Mouse (Mus musculus) liver, embryonic 11.5 days (tissue): ENCODE measurements around the gene Tsga10ip. TPM values are rescaled to one million over a fixed set of nuclear protein-coding genes. Genes with fewer than 3 reads are reported as not detected.
A peak's percentile ranks its signal among the peaks of the same experiment; 100 is the strongest.

Source experiments
- ATAC-seq: fragments of 200-750 bp; cut with Nextera tagmentation; replicated peaks from 2 replicates; pipeline ENCODE4 v1.8.0; 2017; ENCODE audit warnings: moderate number of reproducible peaks, mild to moderate bottlenecking, moderate TSS enrichment, moderate library complexity; ENCODE audit not compliant: low FRiP score
- DNase-seq: peaks from one replicate; pipeline ENCODE4 v3.0.0-alpha.2; 2017; ENCODE audit warnings: low spot score
- H3K27ac ChIP-seq: fragments of 300-500 bp; sonication (generic); 2 replicates; pipeline ENCODE4 v1.5.1; 2014; ENCODE audit warnings: mild to moderate bottlenecking, low read depth, low read length, control low read depth
- H3K27me3 ChIP-seq: fragments of 300-500 bp; sonication (generic); replicated peaks from 2 replicates; pipeline ENCODE4 v1.6.1; 2014; ENCODE audit warnings: low read length, mixed read lengths; ENCODE audit not compliant: control insufficient read depth, insufficient read depth
- H3K36me3 ChIP-seq: fragments of 300-500 bp; sonication (generic); 2 replicates; pipeline ENCODE4 v1.6.1; 2014; ENCODE audit warnings: mild to moderate bottlenecking, low read length, moderate library complexity, mixed read lengths; ENCODE audit not compliant: control insufficient read depth, insufficient read depth
- H3K4me1 ChIP-seq: fragments of 300-500 bp; sonication (generic); replicated peaks from 2 replicates; pipeline ENCODE4 v1.6.1; 2014; ENCODE audit warnings: low read length, mixed read lengths; ENCODE audit not compliant: control insufficient read depth, insufficient read depth
- H3K4me2 ChIP-seq: fragments of 300-500 bp; sonication (generic); 2 replicates; pipeline ENCODE4 v1.6.1; 2014; ENCODE audit warnings: mild to moderate bottlenecking, control low read depth, moderate library complexity
- H3K4me3 ChIP-seq: fragments of 300-500 bp; sonication (generic); 2 replicates; pipeline ENCODE4 v1.5.1; 2014; ENCODE audit warnings: low read depth, low read length, control low read depth
- H3K9ac ChIP-seq: fragments of 300-500 bp; sonication (generic); 2 replicates; pipeline ENCODE4 v1.6.1; 2014; ENCODE audit warnings: low read depth, low read length, control low read depth
- H3K9me3 ChIP-seq: fragments of 300-500 bp; sonication (generic); 2 replicates; pipeline ENCODE4 v1.6.1; 2016; ENCODE audit warnings: low read length, inconsistent platforms, mixed read lengths; ENCODE audit not compliant: control insufficient read depth
- WGBS: fragments of 180-500 bp; shearing (Covaris S2); extraction: QIAGEN DNeasy Blood & Tissue Kit; methylation state at CpG from one replicate; pipeline ENCODE4 v1.1.7; 2014; 5-methylcytosine and 5-hydroxymethylcytosine counted together
- polyA plus RNA-seq: library from polyadenylated mRNA; unstranded; fragments of >200 nt; fragmentation: Nextera tagmentation; extraction: Ambion mirVana; gene quantifications from 2 replicates; pipeline ENCODE4 v1.2.1, GENCODE M21; 2014

The Tsga10ip gene
- polyA plus RNA-seq, 1 experiment from 2014 or later = 1.2 TPM

- ATAC-seq = peak; percentile 93
Observed at GRCm38 (mm10) chr19:5388588-5389242, 13.6 kb downstream of the Tsga10ip start, which contains the start of gene Sart1. TSS of gene Sart1 (minus strand) at chr19:5388703.

GRCm38 (mm10) chr19:5388011-5388441, 14.3 kb downstream of the Tsga10ip start:
- Histone ChIP-seq H3K36me3 (peaks cover 31% of the 10 kb centered on the region), H3K27ac (peak overlapping the region; percentile 86), H3K4me3 (peak overlapping the region; percentile 100), H3K4me1 (peaks cover 23% of the 10 kb centered on the region), H3K4me2 (peak overlapping the region; percentile 97), H3K9me3 (no peaks in the 10 kb centered on the region), H3K9ac (peak overlapping the region; percentile 98), H3K27me3 (no peaks in the 10 kb centered on the region)
- ATAC-seq (peak; percentile 53), DNase-seq (peak; percentile 59)
- under 1% methylated on average over 43 of the region's 43 CpGs for WGBS

More at GRCm38 (mm10) chr19:5388588-5389242, 13.6 kb downstream of the Tsga10ip start, which contains the start of gene Sart1:
- peak within 1 kb of the TSS; percentile 98 for H3K9ac ChIP-seq
- H3K27me3 ChIP-seq = no peaks in the 10 kb centered on the region
- H3K36me3 ChIP-seq = peaks cover 24% of the 10 kb centered on the region
- WGBS = under 1% methylated on average over 43 of the region's 43 CpGs
- H3K27ac ChIP-seq = peak within 1 kb of the TSS; percentile 86
- DNase-seq = peak; percentile 90
- no peaks in the 10 kb centered on the region for H3K9me3 ChIP-seq
- H3K4me3 ChIP-seq = peak within 1 kb of the TSS; percentile 100
- peaks cover 23% of the 10 kb centered on the region for H3K4me1 ChIP-seq
- peak within 1 kb of the TSS; percentile 97 for H3K4me2 ChIP-seq

- Histone ChIP-seq H3K9ac (no peak overlapping the region), H3K4me3 (no peak overlapping the region), H3K36me3 (peaks cover 59% of the 10 kb centered on the region), H3K27me3 (no peaks in the 10 kb centered on the region), H3K27ac (no peak overlapping the region), H3K4me2 (no peak overlapping the region), H3K9me3 (no peaks in the 10 kb centered on the region), H3K4me1 (peaks cover 14% of the 10 kb centered on the region)
- no peak for ATAC-seq
- 93% methylated on average over 8 of the region's 8 CpGs for WGBS
- DNase-seq = no peak
Observed at GRCm38 (mm10) chr19:5384715-5385114, 17.6 kb downstream of the Tsga10ip start.

GRCm38 (mm10) chr19:5383326-5383725, 19.0 kb downstream of the Tsga10ip start:
- Histone ChIP-seq H3K9ac (no peak overlapping the region), H3K4me3 (no peak overlapping the region), H3K36me3 (peaks cover 71% of the 10 kb centered on the region), H3K4me1 (peaks cover 14% of the 10 kb centered on the region), H3K4me2 (no peak overlapping the region), H3K27me3 (no peaks in the 10 kb centered on the region), H3K9me3 (no peaks in the 10 kb centered on the region), H3K27ac (no peak overlapping the region)
- DNase-seq (no peak), ATAC-seq (no peak)
- 92% methylated on average over 12 of the region's 12 CpGs for WGBS

DNA sequence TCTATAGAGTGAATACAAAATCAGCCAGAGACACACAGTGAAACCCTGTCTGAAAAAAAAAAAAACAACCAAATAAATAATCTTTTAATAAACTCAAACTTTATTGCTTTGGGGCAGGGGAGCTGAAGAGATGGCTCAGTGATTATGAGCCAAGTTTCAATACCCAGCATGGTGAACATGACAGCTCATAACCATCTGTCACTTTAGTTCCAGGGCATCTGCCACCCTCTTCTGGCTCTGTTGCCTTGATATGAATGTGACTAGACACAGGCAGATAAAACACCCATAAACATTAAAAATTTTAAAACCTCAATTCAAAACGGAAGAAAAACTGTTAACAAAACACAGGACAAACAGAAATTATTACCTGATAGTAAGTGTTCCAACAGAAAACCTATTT, 24.9 kb downstream of the Tsga10ip start:
- Histone ChIP-seq H3K9me3 (no peaks in the 10 kb centered on the region), H3K9ac (no peak overlapping the region), H3K4me1 (no peaks in the 10 kb centered on the region), H3K4me3 (no peak overlapping the region), H3K27me3 (no peaks in the 10 kb centered on the region), H3K36me3 (peaks cover 42% of the 10 kb centered on the region), H3K27ac (no peak overlapping the region), H3K4me2 (no peak overlapping the region)
- DNase-seq (no peak), ATAC-seq (no peak)
- WGBS = 84% methylated on average over 1 of the region's 1 CpGs

GRCm38 (mm10) chr19:5374748-5375147, 27.6 kb downstream of the Tsga10ip start:
- Histone ChIP-seq H3K27ac (no peak overlapping the region), H3K4me3 (no peak overlapping the region), H3K36me3 (peaks cover 41% of the 10 kb centered on the region), H3K9me3 (no peaks in the 10 kb centered on the region), H3K9ac (no peak overlapping the region), H3K27me3 (no peaks in the 10 kb centered on the region), H3K4me1 (no peaks in the 10 kb centered on the region), H3K4me2 (no peak overlapping the region)
- WGBS = 71% methylated on average over 4 of the region's 4 CpGs
- ATAC-seq (no peak), DNase-seq (no peak)

DNA sequence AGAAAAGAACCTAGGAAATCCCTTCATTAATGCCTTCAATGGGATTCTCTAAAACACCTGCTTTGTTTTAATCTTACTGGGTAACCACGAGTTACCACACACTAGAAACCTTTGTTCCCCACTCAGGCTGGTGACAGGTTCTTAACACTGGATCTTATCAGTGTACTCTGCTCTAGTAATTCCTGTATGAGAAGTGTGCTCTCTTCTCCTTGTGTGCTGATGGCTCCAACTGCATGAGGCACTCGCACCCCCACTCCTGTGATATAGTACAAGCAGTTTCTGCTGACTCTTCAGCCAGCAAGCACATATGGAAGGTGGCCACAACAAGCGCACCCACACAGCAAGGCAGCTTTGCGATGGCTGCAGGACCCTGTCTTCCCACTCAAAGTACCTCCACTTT, 28.1 kb downstream of the Tsga10ip start:
- Histone ChIP-seq H3K36me3 (peaks cover 41% of the 10 kb centered on the region), H3K4me3 (no peak overlapping the region), H3K4me2 (no peak overlapping the region), H3K9me3 (no peaks in the 10 kb centered on the region), H3K9ac (no peak overlapping the region), H3K27ac (no peak overlapping the region), H3K4me1 (no peaks in the 10 kb centered on the region), H3K27me3 (no peaks in the 10 kb centered on the region)
- WGBS = 79% methylated on average over 4 of the region's 4 CpGs
- no peak for DNase-seq
- no peak for ATAC-seq

DNA sequence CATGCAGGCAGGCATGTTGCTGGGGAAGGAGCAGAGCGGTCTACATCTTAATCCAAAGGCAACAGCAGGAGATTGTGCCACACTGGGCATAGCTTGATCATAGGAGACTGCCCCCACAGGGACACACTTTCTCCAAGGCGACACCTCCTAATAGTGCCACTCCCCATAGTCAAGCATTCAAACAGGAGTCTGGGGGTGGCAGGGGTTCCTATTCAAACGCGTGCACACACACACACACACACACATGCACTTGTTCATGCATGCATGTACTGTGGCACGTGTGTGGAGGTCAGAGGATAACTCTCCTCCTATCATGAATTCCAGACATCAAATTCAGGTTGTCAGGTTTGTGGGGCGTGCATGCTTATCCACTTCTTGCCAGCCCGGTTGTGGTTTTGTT, 29.6 kb downstream of the Tsga10ip start:
- H3K36me3 ChIP-seq = peaks cover 35% of the 10 kb centered on the region
- H3K9ac ChIP-seq = no peak overlapping the region
- H3K4me1 ChIP-seq = peaks cover 8% of the 10 kb centered on the region
- H3K9me3 ChIP-seq = no peaks in the 10 kb centered on the region
- no peak overlapping the region for H3K4me2 ChIP-seq
- DNase-seq = no peak
- H3K27ac ChIP-seq = no peak overlapping the region
- H3K27me3 ChIP-seq = no peaks in the 10 kb centered on the region
- ATAC-seq = no peak
- no peak overlapping the region for H3K4me3 ChIP-seq
- WGBS = 89% methylated on average over 7 of the region's 7 CpGs

DNA sequence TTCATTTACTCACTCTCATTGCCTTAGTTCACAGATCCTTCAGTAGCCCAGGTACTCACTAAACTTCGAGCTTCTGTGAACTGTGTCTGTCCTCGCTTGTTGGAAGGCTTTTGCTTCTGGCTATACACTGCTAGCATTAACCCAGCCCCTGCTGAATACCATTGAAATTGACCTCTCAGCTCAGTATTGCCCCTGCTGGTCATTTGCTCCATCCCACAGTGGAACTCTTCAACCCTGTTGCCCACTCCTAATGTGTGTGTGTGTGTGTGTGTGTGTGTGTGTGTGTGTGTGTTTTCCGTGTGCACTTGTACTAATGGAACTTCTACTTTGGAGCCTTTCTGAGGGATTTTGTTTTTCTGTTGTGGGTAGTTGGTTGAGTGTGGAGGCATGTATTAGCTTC, 31.4 kb downstream of the Tsga10ip start:
- Histone ChIP-seq H3K27me3 (no peaks in the 10 kb centered on the region), H3K4me2 (no peak overlapping the region), H3K4me3 (no peak overlapping the region), H3K4me1 (peaks cover 8% of the 10 kb centered on the region), H3K36me3 (peaks cover 35% of the 10 kb centered on the region), H3K9me3 (no peaks in the 10 kb centered on the region), H3K9ac (no peak overlapping the region), H3K27ac (no peak overlapping the region)
- DNase-seq (no peak), ATAC-seq (no peak)
- 87% methylated on average over 3 of the region's 3 CpGs for WGBS
